Mouse (Mus musculus) CD8-positive naive resting alpha-beta T cell, adult 2 months (primary cell): Measurements from ENCODE around the gene Rbbp7.
A peak's percentile ranks its signal among the peaks of the same experiment; 100 is the strongest.

Experiments
- DNase-seq, 2 experiments: peaks; one replicate each; pipeline ENCODE4 v3.0.0; 2022; ENCODE audit warnings: low read depth in 2 of 2, low spot score in 2 of 2

Rbbp7 gene

GRCm38 (mm10) chrX:162800371-162800770, 40.2 kb downstream of the Rbbp7 start:
- DNase-seq: peak; percentile 4 to 37

- no peak for DNase-seq
These were observed 67.8 kb downstream of the Rbbp7 start for GRCm38 (mm10) chrX:162828016-162828415.
